Mouse (Mus musculus) hindbrain, embryonic 16.5 days (tissue): ENCODE measurements around the gene Wdfy4. TPM values are rescaled to one million over a fixed set of nuclear protein-coding genes. Genes with fewer than 3 reads are reported as not detected.

Experiments used
- ATAC-seq: fragments of 200-750 bp; cut with Nextera tagmentation; 2 replicates; pipeline ENCODE4 v1.8.0; 2017; ENCODE audit warnings: moderate TSS enrichment, moderate library complexity
- H3K27ac ChIP-seq: fragments of 300-500 bp; sonication (generic); 2 replicates; pipeline ENCODE4 v1.5.1; 2014; ENCODE audit warnings: low read depth, mild to moderate bottlenecking, control low read depth, low read length, moderate library complexity
- H3K27me3 ChIP-seq: fragments of 300-500 bp; sonication (generic); replicated peaks from 2 replicates; pipeline ENCODE4 v1.6.1; 2014; ENCODE audit warnings: low read length; ENCODE audit not compliant: control insufficient read depth, insufficient read depth
- H3K36me3 ChIP-seq: fragments of 300-500 bp; sonication (generic); 2 replicates; pipeline ENCODE4 v1.6.1; 2014; ENCODE audit warnings: mild to moderate bottlenecking, low read length, moderate library complexity, mixed read lengths; ENCODE audit not compliant: control insufficient read depth, insufficient read depth
- H3K4me1 ChIP-seq: fragments of 300-500 bp; sonication (generic); 2 replicates; pipeline ENCODE4 v1.6.1; 2014; ENCODE audit warnings: low read depth, low read length; ENCODE audit not compliant: control insufficient read depth, insufficient read depth
- H3K4me2 ChIP-seq: fragments of 300-500 bp; sonication (generic); 2 replicates; pipeline ENCODE4 v1.6.1; 2014; ENCODE audit warnings: mild to moderate bottlenecking, low read length, control low read depth, moderate library complexity
- H3K4me3 ChIP-seq: fragments of 300-500 bp; sonication (generic); 2 replicates; pipeline ENCODE4 v1.5.1; 2014; ENCODE audit warnings: mild to moderate bottlenecking, low read length, control low read depth, moderate library complexity
- H3K9ac ChIP-seq: fragments of 300-500 bp; sonication (generic); 2 replicates; pipeline ENCODE4 v1.6.1; 2014; ENCODE audit warnings: low read depth, mild to moderate bottlenecking, control low read depth, low read length, moderate library complexity
- H3K9me3 ChIP-seq: fragments of 300-500 bp; sonication (generic); 2 replicates; pipeline ENCODE4 v1.6.1; 2014; ENCODE audit warnings: mild to moderate bottlenecking, low read length, moderate library complexity; ENCODE audit not compliant: control insufficient read depth
- WGBS: fragments of 180-500 bp; shearing (Covaris S2); extraction: QIAGEN DNeasy Blood & Tissue Kit; methylation state at CpG from one replicate; pipeline ENCODE4 v1.1.7; 2014; 5-methylcytosine and 5-hydroxymethylcytosine counted together
- polyA plus RNA-seq: library from polyadenylated mRNA; unstranded; fragments of >200 nt; fragmentation: Nextera tagmentation; extraction: Ambion mirVana; gene quantifications from 2 replicates; pipeline ENCODE4 v1.2.1, GENCODE M21; 2015

Gene Wdfy4
- polyA plus RNA-seq, 1 experiment from 2014 or later, result 0.15 TPM

DNA sequence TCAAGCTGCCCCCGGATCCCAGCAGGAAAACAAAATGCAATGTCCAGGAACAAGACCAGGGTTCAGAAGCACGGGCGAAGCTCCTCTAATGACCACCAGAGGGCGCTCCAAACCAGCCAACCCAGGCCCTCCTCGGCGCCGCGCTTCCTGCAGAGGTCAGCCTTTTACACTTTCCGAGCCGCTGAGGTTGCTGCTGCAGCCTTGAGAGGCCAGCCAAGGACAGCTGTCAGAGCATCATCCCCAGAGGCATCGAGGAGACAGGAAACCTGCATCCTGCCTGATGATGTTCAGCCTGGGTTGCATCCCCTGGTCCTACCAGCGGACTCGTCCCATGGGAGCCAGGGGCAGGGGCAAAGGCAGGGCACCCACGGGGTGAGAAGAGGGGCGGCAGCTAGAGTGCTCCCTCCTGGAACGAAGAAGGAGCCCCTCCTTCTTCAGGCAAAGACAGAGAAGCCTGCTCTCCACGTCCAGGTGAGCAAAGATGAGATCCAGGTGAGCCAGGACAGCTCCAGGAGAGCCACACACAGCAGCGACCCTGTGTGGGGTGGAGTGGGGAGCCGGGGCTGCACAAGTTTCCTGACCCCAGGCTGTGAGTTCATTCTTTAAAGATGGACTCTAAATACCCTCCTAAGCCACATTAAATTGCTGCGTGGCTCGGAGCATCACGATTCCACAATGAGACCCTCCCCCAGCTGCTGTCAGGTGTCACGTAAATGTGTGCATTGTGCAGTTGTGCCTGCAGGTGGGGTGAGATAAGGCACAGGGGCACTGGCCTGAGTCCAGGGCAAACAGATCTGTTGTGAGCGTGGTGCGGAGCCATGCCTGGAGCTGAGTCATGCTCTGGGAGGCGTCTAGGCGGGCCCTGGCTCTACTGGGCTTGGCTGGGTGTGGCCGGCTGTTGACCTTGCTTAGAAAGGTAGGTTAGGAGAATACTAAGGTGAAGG lies 28.8 kb upstream of the Wdfy4 start, which contains the start of gene Arhgap22:
TSS of gene Arhgap22 (plus strand) at position 204 of the 944 bp plus-strand sequence.
- Histone ChIP-seq H3K4me3 (peak within 1 kb of the TSS; percentile 36), H3K9me3 (no peaks in the 10 kb centered on the region), H3K9ac (peak within 1 kb of the TSS; percentile 63), H3K4me1 (peaks cover 4% of the 10 kb centered on the region), H3K4me2 (peak within 1 kb of the TSS; percentile 66), H3K27ac (no peak within 1 kb of the TSS), H3K36me3 (no peaks in the 10 kb centered on the region), H3K27me3 (no peaks in the 10 kb centered on the region)
- peak; percentile 90 for ATAC-seq
- 21% methylated on average over 28 of the region's 28 CpGs for WGBS

DNA sequence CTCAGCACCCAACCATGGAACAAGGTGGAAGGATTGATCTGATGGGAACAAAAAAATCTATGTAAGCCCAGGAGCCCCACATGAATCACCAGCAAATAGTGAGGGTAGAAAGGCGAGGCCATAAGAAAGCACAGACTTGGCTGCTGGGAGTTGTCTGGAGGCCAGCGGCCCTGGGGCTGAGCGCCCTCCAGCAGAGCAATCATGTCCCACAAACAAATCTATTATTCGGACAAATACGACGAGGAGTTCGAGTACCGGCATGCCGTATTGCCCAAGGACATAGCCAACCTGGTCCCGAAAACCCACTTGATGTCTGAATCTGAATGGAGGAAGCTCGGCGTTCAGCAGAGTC lies 27.6 kb upstream of the Wdfy4 start:
- ATAC-seq, result no peak
- no peak overlapping the region for H3K27ac ChIP-seq
- H3K4me3 ChIP-seq, result no peak overlapping the region
- H3K9me3 ChIP-seq, result no peaks in the 10 kb centered on the region
- no peaks in the 10 kb centered on the region for H3K27me3 ChIP-seq
- H3K9ac ChIP-seq, result no peak overlapping the region
- H3K4me1 ChIP-seq, result peaks cover 4% of the 10 kb centered on the region
- 86% methylated on average over 12 of the region's 12 CpGs for WGBS
- no peak overlapping the region for H3K4me2 ChIP-seq
- no peaks in the 10 kb centered on the region for H3K36me3 ChIP-seq

DNA sequence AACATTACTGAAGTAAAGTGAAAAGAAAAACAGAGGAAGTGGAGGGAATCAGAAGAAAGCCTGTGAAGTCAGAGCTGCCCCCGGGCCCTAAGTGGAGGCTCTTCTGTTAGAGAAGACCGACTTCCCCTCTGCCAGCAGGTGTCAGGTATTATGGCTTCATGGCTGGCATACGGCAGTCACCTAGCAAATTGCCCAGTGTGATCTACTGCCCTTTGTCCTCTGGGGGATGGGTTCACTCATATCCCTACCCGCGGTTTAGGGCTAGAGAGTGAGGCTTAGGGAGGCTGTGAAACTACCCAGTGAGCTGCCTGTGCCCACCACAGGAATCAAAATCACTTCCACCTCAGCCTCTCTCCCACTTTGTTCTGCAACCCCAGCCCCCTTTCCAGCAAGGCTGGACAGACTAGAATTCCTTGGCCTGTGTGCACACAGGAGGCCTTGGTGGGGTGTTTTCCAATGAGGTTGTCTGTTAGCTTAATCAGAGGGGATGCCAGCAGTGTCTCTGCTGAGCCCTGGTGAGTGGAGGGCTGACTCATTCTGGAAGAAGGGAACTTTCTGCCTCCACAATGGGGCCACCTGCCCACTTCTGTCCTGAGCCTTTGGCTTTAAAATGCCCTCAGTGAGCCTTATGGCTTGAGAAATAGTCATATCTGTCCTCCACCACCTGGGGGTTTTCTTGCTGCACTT lies 27.1 kb upstream of the Wdfy4 start:
- no peak overlapping the region for H3K4me2 ChIP-seq
- no peaks in the 10 kb centered on the region for H3K9me3 ChIP-seq
- H3K36me3 ChIP-seq, result no peaks in the 10 kb centered on the region
- no peaks in the 10 kb centered on the region for H3K27me3 ChIP-seq
- peaks cover 4% of the 10 kb centered on the region for H3K4me1 ChIP-seq
- no peak for ATAC-seq
- no peak overlapping the region for H3K4me3 ChIP-seq
- H3K27ac ChIP-seq, result no peak overlapping the region
- 75% methylated on average over 5 of the region's 5 CpGs for WGBS
- no peak overlapping the region for H3K9ac ChIP-seq

DNA sequence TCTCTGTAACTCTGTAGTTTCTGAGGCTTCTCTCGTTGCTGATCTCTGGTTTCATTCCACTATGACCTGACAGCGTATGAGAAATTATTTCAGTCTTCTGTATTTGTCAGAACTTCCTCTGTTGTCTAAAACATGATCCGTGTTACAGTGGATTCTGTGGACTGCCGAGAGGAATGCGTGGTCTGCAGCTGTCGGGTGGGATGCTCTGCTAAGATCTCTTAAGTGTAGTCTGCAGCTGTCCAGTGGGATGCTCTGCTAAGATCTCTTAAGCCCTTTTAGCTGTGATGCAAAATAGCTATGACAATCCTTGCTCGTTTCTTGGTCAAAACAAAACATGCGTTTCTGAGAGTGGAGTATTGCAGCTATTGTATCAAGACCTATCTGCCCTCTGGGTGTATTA lies 25.5 kb upstream of the Wdfy4 start:
- no peak for ATAC-seq
- no peaks in the 10 kb centered on the region for H3K27me3 ChIP-seq
- no peak overlapping the region for H3K4me2 ChIP-seq
- H3K9me3 ChIP-seq, result no peaks in the 10 kb centered on the region
- H3K27ac ChIP-seq, result no peak overlapping the region
- H3K9ac ChIP-seq, result no peak overlapping the region
- WGBS, result 82% methylated on average over 8 of the region's 8 CpGs
- H3K4me1 ChIP-seq, result peaks cover 4% of the 10 kb centered on the region
- H3K4me3 ChIP-seq, result no peak overlapping the region
- no peaks in the 10 kb centered on the region for H3K36me3 ChIP-seq

DNA sequence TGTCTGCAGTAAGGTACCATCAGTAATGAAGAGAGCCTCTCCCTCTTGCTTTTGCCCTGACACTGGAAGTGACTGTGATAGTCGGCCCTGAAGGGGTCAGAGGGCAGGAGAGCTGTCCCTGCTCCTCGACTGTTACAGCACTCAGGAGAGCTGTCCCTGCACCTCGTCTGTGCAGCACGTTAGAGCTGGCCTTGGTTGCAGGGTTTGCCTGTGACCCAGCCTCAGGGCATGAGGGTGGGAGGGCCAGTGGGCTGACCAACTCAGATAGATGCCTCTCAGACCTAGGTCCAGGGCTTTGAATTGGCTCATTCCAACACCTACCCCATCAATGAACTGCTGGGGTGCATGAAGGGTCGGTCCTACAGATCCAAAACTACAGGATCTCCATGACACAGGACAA lies 23.0 kb upstream of the Wdfy4 start:
- Histone ChIP-seq H3K4me1 (no peaks in the 10 kb centered on the region), H3K27me3 (no peaks in the 10 kb centered on the region), H3K27ac (no peak overlapping the region), H3K4me3 (no peak overlapping the region), H3K36me3 (no peaks in the 10 kb centered on the region), H3K9ac (no peak overlapping the region), H3K4me2 (no peak overlapping the region), H3K9me3 (no peaks in the 10 kb centered on the region)
- 45% methylated on average over 5 of the region's 5 CpGs for WGBS
- ATAC-seq, result no peak

DNA sequence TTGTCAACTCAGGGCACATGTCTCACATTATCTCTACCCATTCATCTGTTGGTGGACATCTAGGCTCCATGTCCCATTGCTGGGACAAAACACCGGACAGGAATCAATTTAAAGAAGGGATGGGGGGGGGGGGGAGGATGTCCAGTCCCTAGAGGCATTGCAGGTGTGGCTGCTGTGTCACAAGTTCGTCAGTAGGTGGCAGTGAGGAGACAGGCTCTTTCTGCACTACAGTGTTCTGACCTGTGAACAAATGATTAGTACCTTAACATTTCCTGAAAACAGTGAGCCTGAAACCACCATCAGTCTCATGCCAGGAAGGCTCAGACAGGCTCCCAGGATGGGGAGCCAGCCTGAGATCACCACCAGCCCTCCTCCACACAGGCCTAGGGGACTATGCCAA lies 21.7 kb upstream of the Wdfy4 start:
- H3K27ac ChIP-seq, result no peak overlapping the region
- WGBS, result 14% methylated on average over 2 of the region's 2 CpGs
- no peak overlapping the region for H3K4me2 ChIP-seq
- H3K9ac ChIP-seq, result no peak overlapping the region
- H3K9me3 ChIP-seq, result no peaks in the 10 kb centered on the region
- ATAC-seq, result peak; percentile 34; the same call in 1 of the 2 replicates
- H3K36me3 ChIP-seq, result no peaks in the 10 kb centered on the region
- H3K4me1 ChIP-seq, result no peaks in the 10 kb centered on the region
- H3K4me3 ChIP-seq, result no peak overlapping the region
- H3K27me3 ChIP-seq, result no peaks in the 10 kb centered on the region

DNA sequence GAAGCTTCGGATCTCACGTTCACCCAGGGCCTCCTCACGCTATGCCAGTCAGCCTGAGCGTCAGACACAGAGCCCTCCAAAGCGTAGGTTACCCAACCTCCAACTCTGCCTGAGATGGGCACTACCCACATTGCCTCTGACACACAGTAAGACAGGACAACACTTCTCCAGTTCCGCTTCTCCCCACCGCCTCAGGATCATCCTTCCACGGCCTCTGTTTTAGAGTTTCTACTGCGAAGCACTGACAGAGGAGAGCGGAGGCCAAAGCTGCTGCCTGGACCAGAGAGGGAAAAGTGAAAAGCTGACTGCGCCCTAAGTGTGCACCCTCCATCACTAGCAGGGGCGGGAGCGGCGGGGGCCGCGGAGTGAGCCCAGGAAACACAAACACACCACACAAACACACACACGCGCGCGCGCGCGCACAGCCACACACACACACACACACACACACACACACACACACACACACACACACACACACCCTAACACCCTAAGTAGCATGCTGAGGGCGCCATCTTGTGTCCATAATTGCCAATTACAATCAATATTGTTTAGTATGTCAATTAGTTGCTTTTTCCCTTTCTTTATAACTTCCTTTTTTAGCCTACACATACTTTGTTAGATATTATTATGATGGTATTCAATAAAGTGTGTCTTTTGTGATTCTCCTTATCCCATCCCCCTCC lies 20.1 kb upstream of the Wdfy4 start:
- Histone ChIP-seq H3K4me3 (peak overlapping the region; percentile 23; the same call in 1 of the 2 replicates), H3K9ac (peak overlapping the region; percentile 50)

DNA sequence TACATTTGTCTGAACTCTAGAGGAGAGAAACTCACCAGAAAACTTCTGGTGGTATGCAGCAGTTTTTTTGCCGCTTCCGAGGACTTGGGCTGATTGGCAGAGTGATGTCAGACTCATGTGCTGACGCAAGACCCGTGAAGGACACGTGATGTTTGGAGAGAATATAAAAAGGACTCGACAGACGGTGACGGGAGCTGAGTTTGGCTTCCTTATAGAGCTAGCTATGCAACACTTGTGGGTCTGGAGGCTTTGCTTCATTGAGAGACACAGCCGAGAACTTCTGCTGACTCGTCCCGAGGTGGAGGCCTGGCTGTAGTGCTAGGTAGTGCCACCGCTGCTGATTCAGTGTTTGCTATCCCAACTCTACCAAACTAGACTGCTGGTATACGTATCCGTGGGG lies 18.5 kb upstream of the Wdfy4 start:
- Histone ChIP-seq H3K4me3 (no peak overlapping the region), H3K4me2 (no peak overlapping the region), H3K27ac (no peak overlapping the region), H3K27me3 (no peaks in the 10 kb centered on the region), H3K9me3 (no peaks in the 10 kb centered on the region), H3K4me1 (no peaks in the 10 kb centered on the region), H3K36me3 (no peaks in the 10 kb centered on the region), H3K9ac (no peak overlapping the region)
- whole genome bisulfite sequencing, result 89% methylated on average over 14 of the region's 14 CpGs
- no peak for ATAC-seq

More for the DNA sequence above, 20.1 kb upstream of the Wdfy4 start:
- no peaks in the 10 kb centered on the region for H3K4me1 ChIP-seq
- no peaks in the 10 kb centered on the region for H3K36me3 ChIP-seq
- peak; percentile 65; the same call in 1 of the 2 replicates for ATAC-seq
- peak overlapping the region; percentile 54 for H3K4me2 ChIP-seq
- no peaks in the 10 kb centered on the region for H3K27me3 ChIP-seq
- WGBS, result 44% methylated on average over 18 of the region's 24 CpGs
- H3K27ac ChIP-seq, result no peak overlapping the region
- H3K9me3 ChIP-seq, result no peaks in the 10 kb centered on the region

DNA sequence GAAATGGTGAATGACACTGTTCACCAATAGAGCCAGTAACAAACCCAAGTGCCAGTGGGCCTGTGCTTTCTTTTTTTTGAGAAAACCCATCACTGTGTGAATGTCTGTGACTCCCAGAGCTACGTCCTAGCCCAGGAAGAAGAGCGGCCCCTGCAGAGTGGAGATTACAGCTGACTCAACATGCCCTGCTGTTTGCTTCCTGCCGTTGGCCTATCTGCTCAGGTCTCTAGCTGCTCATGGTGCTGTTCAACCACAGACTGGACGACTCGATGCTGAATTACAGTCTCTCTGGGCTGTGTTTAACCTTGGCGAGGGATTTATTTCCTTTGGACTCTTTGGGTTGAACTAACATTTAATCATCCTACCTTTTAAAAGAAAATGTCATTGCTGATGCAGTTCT lies 17.6 kb upstream of the Wdfy4 start:
- H3K27me3 ChIP-seq, result no peaks in the 10 kb centered on the region
- no peak overlapping the region for H3K27ac ChIP-seq
- WGBS, result 88% methylated on average over 6 of the region's 6 CpGs
- H3K9me3 ChIP-seq, result no peaks in the 10 kb centered on the region
- no peaks in the 10 kb centered on the region for H3K36me3 ChIP-seq
- H3K4me2 ChIP-seq, result no peak overlapping the region
- H3K9ac ChIP-seq, result no peak overlapping the region
- H3K4me3 ChIP-seq, result no peak overlapping the region
- H3K4me1 ChIP-seq, result no peaks in the 10 kb centered on the region
- no peak for ATAC-seq
